Mouse (Mus musculus) liver, embryonic 14.5 days (tissue): ENCODE data around the gene Rab3gap2.

Experiments used
- CTCF ChIP-seq: IDR thresholded peaks from 2 replicates; pipeline ENCODE4 v1.5.1; 2016; ENCODE audit warnings: antibody characterized with exemption, low read depth, control low read depth
- EP300 ChIP-seq: IDR thresholded peaks from 2 replicates; pipeline ENCODE4 v1.6.1; 2016; ENCODE audit warnings: antibody characterized with exemption, low read depth

DNA sequence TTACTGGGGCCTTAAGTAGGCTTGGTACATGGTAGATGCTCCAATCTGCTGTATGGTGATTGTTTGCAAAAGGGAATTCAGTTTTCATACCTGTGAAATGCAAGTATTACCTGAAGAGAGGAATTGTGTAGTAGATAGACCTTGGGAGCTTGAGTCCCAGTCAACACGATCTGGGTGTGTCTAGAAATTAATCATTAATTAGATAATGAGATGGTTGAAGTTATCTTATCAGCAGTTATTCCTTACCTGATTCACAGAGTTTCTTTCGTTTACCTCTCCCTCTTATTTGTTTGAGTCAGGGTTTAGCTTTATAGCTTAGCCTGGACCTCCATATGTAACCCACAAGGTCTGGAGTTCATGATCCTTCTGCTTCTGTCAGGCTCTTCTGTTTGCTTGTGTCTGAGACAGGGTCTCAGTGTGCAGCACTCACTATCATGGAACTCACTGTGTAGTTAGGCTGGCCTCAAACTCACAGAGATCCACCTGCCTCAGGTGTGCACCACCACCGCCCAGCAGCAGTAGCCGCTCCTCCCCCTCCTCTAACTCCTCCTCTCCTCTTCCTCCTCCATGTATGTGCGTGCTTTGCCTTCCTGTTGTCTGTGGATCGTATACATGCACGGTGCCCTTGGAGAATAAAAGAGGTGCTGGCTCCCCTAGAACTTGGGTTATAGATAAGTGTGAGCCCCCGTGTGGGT, 66.6 kb downstream of the Rab3gap2 start:
- TF ChIP-seq EP300 (no peak), CTCF (no peak)
